Mouse (Mus musculus) myocyte (in vitro differentiated cells): ENCODE measurements around the gene Cnot8. TPM values are rescaled to one million over a fixed set of nuclear protein-coding genes. Genes with fewer than 3 reads are reported as not detected.
"Not testable (repeated sequence)": the region's sequence is repeated elsewhere in the genome, so short reads cannot be mapped to it uniquely, and the experiment has no call there.

Experiments
- H3K27me3 ChIP-seq: one replicate; pipeline ENCODE4 v1.6.1; 2011; ENCODE audit not compliant: control insufficient read depth, insufficient read depth, insufficient read length
- H3K36me3 ChIP-seq: one replicate; pipeline ENCODE4 v1.6.1; 2011; ENCODE audit not compliant: control insufficient read depth, insufficient read depth
- H3K4me2 ChIP-seq: one replicate; pipeline ENCODE4 v1.6.1; 2011; ENCODE audit warnings: low read depth, control low read depth
- H3K4me3 ChIP-seq: one replicate; pipeline ENCODE4 v1.5.1; 2011; ENCODE audit warnings: mild to moderate bottlenecking, control low read depth, moderate library complexity
- H3K79me2 ChIP-seq: one replicate; pipeline ENCODE4 v1.6.1; 2011; ENCODE audit not compliant: control insufficient read depth, insufficient read depth
- H3ac ChIP-seq: one replicate; pipeline ENCODE4 v1.6.1; 2011; ENCODE audit not compliant: control insufficient read depth, insufficient read length
- CEBPB ChIP-seq: IDR thresholded peaks from 2 replicates; pipeline ENCODE4 v1.6.1; 2011; ENCODE audit warnings: mild to moderate bottlenecking, moderate library complexity; ENCODE audit not compliant: poor library complexity, insufficient read depth, severe bottlenecking
- E2F4 ChIP-seq: IDR thresholded peaks from one replicate; pipeline ENCODE4 v1.6.1; 2011; ENCODE audit warnings: mild to moderate bottlenecking, control low read depth, moderate library complexity; ENCODE audit not compliant: insufficient read depth
- MAX ChIP-seq: IDR thresholded peaks from one replicate; pipeline ENCODE4 v1.6.1; 2011; ENCODE audit warnings: low read depth, mild to moderate bottlenecking, control low read depth
- MYOD1 ChIP-seq, 3 experiments: IDR thresholded peaks; one replicate each; pipeline ENCODE4 v1.6.1; 2011; ENCODE audit warnings: control low read depth in 2 of 3, low read depth in 2 of 3, mild to moderate bottlenecking in 2 of 3, moderate library complexity in 1 of 3; ENCODE audit not compliant: insufficient read length in 2 of 3, control insufficient read depth in 1 of 3
- MYOG ChIP-seq, 3 experiments: IDR thresholded peaks; one replicate each; pipeline ENCODE4 v1.6.1; 2011; ENCODE audit warnings: control low read depth in 2 of 3, low read depth in 2 of 3, mild to moderate bottlenecking in 2 of 3; ENCODE audit not compliant: insufficient read length in 2 of 3, control insufficient read depth in 1 of 3, insufficient read depth in 1 of 3
- POLR2A ChIP-seq: IDR thresholded peaks from one replicate; pipeline ENCODE4 v1.6.1; 2011; ENCODE audit warnings: low read depth, mild to moderate bottlenecking, control low read depth, moderate library complexity; ENCODE audit not compliant: insufficient read length
- POLR2AphosphoS2 ChIP-seq: IDR thresholded peaks from one replicate; pipeline ENCODE4 v1.6.1; 2011; ENCODE audit warnings: low read depth, control low read depth; ENCODE audit not compliant: insufficient read length
- REST ChIP-seq: IDR thresholded peaks from one replicate; pipeline ENCODE4 v1.6.1; 2011; ENCODE audit warnings: mild to moderate bottlenecking, control low read depth, moderate library complexity; ENCODE audit not compliant: insufficient read depth, insufficient read length
- SRF ChIP-seq: IDR thresholded peaks from one replicate; pipeline ENCODE4 v1.6.1; 2011; ENCODE audit warnings: low read depth; ENCODE audit not compliant: control insufficient read depth, insufficient read length
- TCF12 ChIP-seq: IDR thresholded peaks from one replicate; pipeline ENCODE4 v1.6.1; 2011; ENCODE audit warnings: mild to moderate bottlenecking, control low read depth; ENCODE audit not compliant: poor library complexity, insufficient read depth, severe bottlenecking
- TCF3 ChIP-seq: IDR thresholded peaks from one replicate; pipeline ENCODE4 v1.6.1; 2011; ENCODE audit warnings: low read depth, control low read depth; ENCODE audit not compliant: insufficient read length
- USF1 ChIP-seq: IDR thresholded peaks from one replicate; pipeline ENCODE4 v1.6.1; 2011; ENCODE audit warnings: low read depth, mild to moderate bottlenecking, control low read depth, moderate library complexity
- polyA plus RNA-seq: library from polyadenylated mRNA; unstranded; fragments of >200 nt; fragmentation: generic; extraction: Trizol; gene quantifications from one replicate; pipeline ENCODE4 v1.2.1, GENCODE M21; 2012; ENCODE audit warnings: missing spikeins

Cnot8 gene
- polyA plus RNA-seq, 1 experiment = 51.2 TPM

GRCm38 (mm10) chr11:58094766-58095165 lies 9.2 kb upstream of the Cnot8 start:
- Histone ChIP-seq H3ac (no peak overlapping the region), H3K4me2 (no peak overlapping the region), H3K36me3 (no peaks in the 10 kb centered on the region), H3K4me3 (no peak overlapping the region), H3K79me2 (no peaks in the 10 kb centered on the region), H3K27me3 (no peaks in the 10 kb centered on the region)
- TF ChIP-seq SRF = no peak

GRCm38 (mm10) chr11:58095561-58095960 lies 8.4 kb upstream of the Cnot8 start:
- no peak overlapping the region for H3K4me3 ChIP-seq
- H3ac ChIP-seq = no peak overlapping the region
- TF ChIP-seq MYOG (IDR thresholded peaks at IDR 0.05; ENCODE audit: control insufficient read depth in 1 of 3, insufficient read depth in 1 of 3, insufficient read length in 2 of 3, low read depth in 2 of 3) (no peak), TCF3 (no peak), MAX (no peak), POLR2AphosphoS2 (no peak), MYOD1 (IDR thresholded peaks at IDR 0.05; ENCODE audit: control insufficient read depth in 1 of 3, insufficient read length in 2 of 3, low read depth in 2 of 3) (no peak), USF1 (no peak), POLR2A (no peak), TCF12 (no peak), REST (no peak)
- no peaks in the 10 kb centered on the region for H3K79me2 ChIP-seq
- H3K27me3 ChIP-seq = no peaks in the 10 kb centered on the region
- no peaks in the 10 kb centered on the region for H3K36me3 ChIP-seq
- H3K4me2 ChIP-seq = no peak overlapping the region

- Histone ChIP-seq H3K79me2 (no peaks in the 10 kb centered on the region), H3K4me3 (no peak overlapping the region), H3K27me3 (no peaks in the 10 kb centered on the region), H3K4me2 (no peak overlapping the region), H3ac (no peak overlapping the region), H3K36me3 (no peaks in the 10 kb centered on the region)
- TF ChIP-seq USF1 (no peak), CEBPB (no peak), E2F4 (no peak)
Observed at GRCm38 (mm10) chr11:58096160-58096559, 7.8 kb upstream of the Cnot8 start.

GRCm38 (mm10) chr11:58096821-58097620 lies 6.9 kb upstream of the Cnot8 start:
- H3ac ChIP-seq = no peak overlapping the region
- no peak for TF ChIP-seq POLR2A
- no peak for TF ChIP-seq MAX
- no peak for TF ChIP-seq TCF3
- TF ChIP-seq CEBPB = no peak
- no peak for TF ChIP-seq SRF
- no peak for TF ChIP-seq MYOD1 (IDR thresholded peaks at IDR 0.05; ENCODE audit: control insufficient read depth in 1 of 3, insufficient read length in 2 of 3, low read depth in 2 of 3)
- no peak for TF ChIP-seq POLR2AphosphoS2
- TF ChIP-seq MYOG (IDR thresholded peaks at IDR 0.05; ENCODE audit: control insufficient read depth in 1 of 3, insufficient read depth in 1 of 3, insufficient read length in 2 of 3, low read depth in 2 of 3) = no peak
- TF ChIP-seq E2F4 = no peak
- no peak for TF ChIP-seq REST
- no peak for TF ChIP-seq USF1
- TF ChIP-seq TCF12 = no peak
- no peak overlapping the region for H3K4me3 ChIP-seq

GRCm38 (mm10) chr11:58097621-58098365 lies 6.2 kb upstream of the Cnot8 start:
- H3K27me3 ChIP-seq = no peaks in the 10 kb centered on the region
- no peak for TF ChIP-seq TCF3
- TF ChIP-seq MYOD1 (IDR thresholded peaks at IDR 0.05; ENCODE audit: control insufficient read depth in 1 of 3, insufficient read length in 2 of 3, low read depth in 2 of 3) = no peak
- TF ChIP-seq MYOG (IDR thresholded peaks at IDR 0.05; ENCODE audit: control insufficient read depth in 1 of 3, insufficient read depth in 1 of 3, insufficient read length in 2 of 3, low read depth in 2 of 3) = no peak
- TF ChIP-seq REST = no peak
- TF ChIP-seq MAX = no peak
- no peak for TF ChIP-seq CEBPB
- TF ChIP-seq USF1 = no peak
- TF ChIP-seq E2F4 = no peak
- no peak for TF ChIP-seq POLR2AphosphoS2
- no peak for TF ChIP-seq SRF
- TF ChIP-seq POLR2A = no peak
- TF ChIP-seq TCF12 = no peak
- no peak overlapping the region for H3K4me3 ChIP-seq
- no peaks in the 10 kb centered on the region for H3K79me2 ChIP-seq
- no peak overlapping the region for H3K4me2 ChIP-seq
- no peaks in the 10 kb centered on the region for H3K36me3 ChIP-seq
- H3ac ChIP-seq = no peak overlapping the region

More at GRCm38 (mm10) chr11:58096821-58097620, 6.9 kb upstream of the Cnot8 start:
- H3K36me3 ChIP-seq = no peaks in the 10 kb centered on the region
- no peaks in the 10 kb centered on the region for H3K79me2 ChIP-seq
- H3K4me2 ChIP-seq = no peak overlapping the region
- H3K27me3 ChIP-seq = no peaks in the 10 kb centered on the region

GRCm38 (mm10) chr11:58098366-58098720 lies 5.6 kb upstream of the Cnot8 start:
- H3ac ChIP-seq, H3K4me3 ChIP-seq, H3K4me2 ChIP-seq, H3K27me3 ChIP-seq, H3K36me3 ChIP-seq, H3K79me2 ChIP-seq: not testable (repeated sequence)
